Mouse (Mus musculus): Measurements from ENCODE around the gene Map3k9. TPM values are rescaled to one million over a fixed set of nuclear protein-coding genes. Genes with fewer than 3 reads are reported as not detected.

Map3k9 gene
- 2.9 and 4.0 TPM in 2 replicates for polyA plus RNA-seq (2021; fragmentation: Nextera tagmentation)
- long read RNA-seq, experiment 1, partial matches to known transcripts: 1 of 1 reads
- long read RNA-seq, experiment 1, other reads (novel, unspliced or antisense): 0 of 1 reads
- long read RNA-seq, experiment 2, partial matches to known transcripts: 1 of 1 reads
- long read RNA-seq, experiment 2, other reads (novel, unspliced or antisense): 0 of 1 reads

GRCm38 (mm10) chr12:81781105-81781909 lies at the start of gene Map3k9:
Gene Map3k9, minus strand, starts transcription at chr12:81781175.

Other genes with a start within 250 kb of the Map3k9 start
- 50.6 and 50.8 TPM in 2 replicates for gene Gm20498, start 248.3 kb downstream of the Map3k9 start, polyA plus RNA-seq (2021; fragmentation: Nextera tagmentation)
- 26.1 and 27.2 TPM in 2 replicates for gene Synj2bp, start 248.3 kb downstream of the Map3k9 start, polyA plus RNA-seq (2021; fragmentation: Nextera tagmentation)
- gene Adam21, start 212.7 kb downstream of the Map3k9 start, polyA plus RNA-seq (2021; fragmentation: Nextera tagmentation): 0.11 and 0.18 TPM in 2 replicates
- 36.0 and 40.2 TPM in 2 replicates for gene Med6, start 186.2 kb downstream of the Map3k9 start, polyA plus RNA-seq (2021; fragmentation: Nextera tagmentation)
- 4.9 and 5.2 TPM in 2 replicates for gene Ttc9, start 149.9 kb downstream of the Map3k9 start, polyA plus RNA-seq (2021; fragmentation: Nextera tagmentation)
- 31.6 and 33.6 TPM in 2 replicates for gene Pcnx, start 78.8 kb upstream of the Map3k9 start, polyA plus RNA-seq (2021; fragmentation: Nextera tagmentation)